Mouse (Mus musculus): ENCODE data around the gene Cox6a1. TPM values are rescaled to one million over a fixed set of nuclear protein-coding genes. Genes with fewer than 3 reads are reported as not detected.

The Cox6a1 gene
- polyA plus RNA-seq, 1 experiment from 2014 or later: 891 TPM

Other genes with a start within 250 kb of the Cox6a1 start
- gene Acads, start 229.6 kb downstream of the Cox6a1 start, polyA plus RNA-seq (2015; fragmentation: Nextera tagmentation; extraction: Ambion mirVana): 76.3 and 76.4 TPM in 2 replicates
- 39.9 and 41.0 TPM in 2 replicates for gene Unc119b, start 214.0 kb downstream of the Cox6a1 start, polyA plus RNA-seq (2015; fragmentation: Nextera tagmentation; extraction: Ambion mirVana)
- gene Mlec, start 190.8 kb downstream of the Cox6a1 start, polyA plus RNA-seq (2015; fragmentation: Nextera tagmentation; extraction: Ambion mirVana): 75.4 and 77.0 TPM in 2 replicates
- gene Cabp1, start 154.6 kb downstream of the Cox6a1 start, polyA plus RNA-seq (2015; fragmentation: Nextera tagmentation; extraction: Ambion mirVana): 1.4 and 2.1 TPM in 2 replicates
- gene Pop5, start 113.1 kb downstream of the Cox6a1 start, polyA plus RNA-seq (2015; fragmentation: Nextera tagmentation; extraction: Ambion mirVana): 105 and 112 TPM in 2 replicates
- gene Rnf10, start 76.1 kb downstream of the Cox6a1 start, polyA plus RNA-seq (2015; fragmentation: Nextera tagmentation; extraction: Ambion mirVana): 141 and 150 TPM in 2 replicates
- gene Coq5, start 69.3 kb downstream of the Cox6a1 start, polyA plus RNA-seq (2015; fragmentation: Nextera tagmentation; extraction: Ambion mirVana): 37.6 and 40.4 TPM in 2 replicates
- 1,439 and 1,513 TPM in 2 replicates for gene Dynll1, start 48.0 kb downstream of the Cox6a1 start, polyA plus RNA-seq (2015; fragmentation: Nextera tagmentation; extraction: Ambion mirVana)
- gene Srsf9, start 21.8 kb downstream of the Cox6a1 start, polyA plus RNA-seq (2015; fragmentation: Nextera tagmentation; extraction: Ambion mirVana): 262 and 286 TPM in 2 replicates
- gene Gatc, start 7.8 kb downstream of the Cox6a1 start, polyA plus RNA-seq (2015; fragmentation: Nextera tagmentation; extraction: Ambion mirVana): 20.7 and 24.2 TPM in 2 replicates
- 65.4 and 66.0 TPM in 2 replicates for gene Triap1, start 7.8 kb downstream of the Cox6a1 start, polyA plus RNA-seq (2015; fragmentation: Nextera tagmentation; extraction: Ambion mirVana)
- gene Msi1, start 80.6 kb upstream of the Cox6a1 start, polyA plus RNA-seq (2015; fragmentation: Nextera tagmentation; extraction: Ambion mirVana): 9.4 and 9.7 TPM in 2 replicates
- gene Pla2g1b, start 117.3 kb upstream of the Cox6a1 start, polyA plus RNA-seq (2015; fragmentation: Nextera tagmentation; extraction: Ambion mirVana): 4.7 and 7.0 TPM in 2 replicates
- gene Sirt4, start 135.7 kb upstream of the Cox6a1 start, polyA plus RNA-seq (2015; fragmentation: Nextera tagmentation; extraction: Ambion mirVana): 27.2 and 30.4 TPM in 2 replicates
- 57.1 and 58.6 TPM in 2 replicates for gene Pxn, start 157.7 kb upstream of the Cox6a1 start, polyA plus RNA-seq (2015; fragmentation: Nextera tagmentation; extraction: Ambion mirVana)
- gene Rplp0, start 210.5 kb upstream of the Cox6a1 start, polyA plus RNA-seq (2015; fragmentation: Nextera tagmentation; extraction: Ambion mirVana): 1,589 and 1,600 TPM in 2 replicates
- gene Gcn1l1, start 216.3 kb upstream of the Cox6a1 start, polyA plus RNA-seq (2015; fragmentation: Nextera tagmentation; extraction: Ambion mirVana): 35.6 and 40.0 TPM in 2 replicates

All from lung, embryonic 15.5 days (tissue).